Mouse (Mus musculus) neutrophil, adult 65 days (primary cell): ENCODE data around the gene Hmgcs2. TPM values are rescaled to one million over a fixed set of nuclear protein-coding genes. Genes with fewer than 3 reads are reported as not detected.

Source experiments
- total RNA-seq: library from RNA; stranded (reverse); gene quantifications from 2 replicates; pipeline ENCODE4 v1.2.4, GENCODE M21; 2023

Gene Hmgcs2
- total RNA-seq: not detected in 2 replicates

DNA sequence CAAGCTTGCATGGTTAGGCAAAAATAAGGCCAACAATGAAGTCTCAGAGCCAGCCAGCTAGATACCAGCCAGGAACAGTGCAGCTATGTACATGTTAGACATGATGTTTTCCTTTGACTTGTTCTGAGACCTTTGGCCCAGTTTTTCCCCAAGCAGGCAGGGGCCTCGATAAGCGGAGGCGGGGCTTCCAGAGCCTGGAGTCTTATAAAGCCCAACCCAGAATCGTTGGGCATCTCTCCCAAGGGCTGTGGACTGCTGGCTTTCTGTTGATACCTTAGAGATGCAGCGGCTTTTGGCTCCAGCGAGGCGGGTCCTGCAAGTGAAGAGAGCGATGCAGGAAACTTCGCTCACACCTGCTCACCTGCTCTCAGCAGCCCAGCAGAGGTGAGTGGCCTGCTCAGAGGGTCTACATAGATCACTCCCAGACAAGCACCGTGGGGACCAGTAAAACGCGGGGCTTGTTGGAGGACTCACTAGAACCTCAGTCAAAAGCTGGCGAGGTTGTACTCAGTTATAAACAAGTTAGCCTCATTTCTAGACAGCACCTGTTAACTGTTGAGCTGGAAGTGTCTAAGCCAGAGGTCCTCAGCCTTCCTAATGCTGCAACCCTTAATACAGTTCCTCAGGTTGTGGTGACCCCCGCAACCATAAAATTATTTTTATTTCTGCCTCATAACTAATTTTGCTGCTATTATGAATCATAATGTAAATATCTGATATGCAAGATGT, at the start of gene Hmgcs2:
TSS of gene Hmgcs2 (plus strand) at position 232 of the 729 bp plus-strand sequence.

DNA sequence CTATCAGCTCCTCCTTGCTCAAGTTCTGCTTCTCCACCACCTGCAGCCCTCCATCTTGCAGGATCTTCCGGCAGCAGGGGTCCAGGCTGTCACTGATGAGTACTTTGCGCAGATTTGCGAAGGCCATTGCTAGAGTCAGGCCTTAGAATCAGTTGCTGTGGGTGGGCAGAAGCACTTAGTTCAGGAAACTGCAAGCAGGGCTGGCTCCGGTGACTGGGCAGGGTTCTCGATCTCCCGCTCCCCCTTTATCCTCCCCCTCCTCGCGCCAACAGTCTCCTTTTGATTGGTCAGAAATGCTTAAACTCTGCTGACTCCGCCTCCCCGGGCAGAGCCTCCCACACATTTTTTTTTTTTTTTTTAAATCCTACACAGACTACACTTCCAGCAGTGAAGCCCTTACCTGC, 59.5 kb downstream of the Hmgcs2 start, which contains the start of gene Phgdh:
TSS of gene Phgdh (minus strand) at position 285 of the 404 bp plus-strand sequence.

Other genes starting within 250 kb of the Hmgcs2 start
- gene Adam30, start 119.8 kb upstream of the Hmgcs2 start, total RNA-seq: 5.6 and 9.8 TPM in 2 replicates
- gene Reg4, start 58.3 kb upstream of the Hmgcs2 start, total RNA-seq: not detected in 2 replicates
- 11.7 and 12.4 TPM in 2 replicates for gene Phgdh, start 59.6 kb downstream of the Hmgcs2 start, total RNA-seq
- 0.25 TPM in 1 of 2 replicates, not detected in the other for gene Zfp697, start 102.0 kb downstream of the Hmgcs2 start, total RNA-seq
- gene Gm4450, start 176.7 kb downstream of the Hmgcs2 start, total RNA-seq: not detected in 2 replicates
- not detected in 2 replicates for gene Hsd3b4, start 230.1 kb downstream of the Hmgcs2 start, total RNA-seq